Mouse (Mus musculus) liver, postnatal 0 days (tissue): ENCODE results near the gene Hnrnph3.

ENCODE experiments used
- CTCF ChIP-seq: sonication (generic); IDR thresholded peaks from 2 replicates; pipeline ENCODE4 v1.5.1; 2016; ENCODE audit warnings: antibody characterized with exemption, low read depth
- EP300 ChIP-seq: IDR thresholded peaks from 2 replicates; pipeline ENCODE4 v1.6.1; 2016; ENCODE audit warnings: antibody characterized with exemption, low read depth, mild to moderate bottlenecking

DNA sequence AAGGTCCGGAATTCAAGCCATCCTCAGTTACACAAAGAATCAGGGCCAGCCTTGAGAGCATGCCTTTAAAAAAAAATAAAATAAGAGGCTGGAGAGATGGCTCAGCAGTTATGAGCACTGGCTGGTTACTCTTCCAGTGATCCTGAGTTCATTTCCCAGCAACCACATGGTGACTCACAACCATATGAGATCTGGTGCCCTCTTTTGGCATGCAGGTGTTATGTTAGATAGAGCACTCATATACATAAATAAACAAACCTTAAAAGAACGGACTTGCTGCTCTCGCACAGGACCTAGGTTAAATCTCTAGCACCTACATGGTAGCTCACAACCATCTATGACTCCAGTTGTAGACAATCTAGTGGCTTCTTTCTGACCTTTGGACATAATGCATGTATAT lies 15.8 kb downstream of the Hnrnph3 start:
- no peak for TF ChIP-seq EP300
- TF ChIP-seq CTCF = no peak
